Mouse (Mus musculus) lung, postnatal 0 days (tissue): ENCODE measurements at regions not wholly inside any gene's neighbourhood (a gene's known extent, or its start where the extent isn't known, plus 50 kb on each side); places are given as distances from the start of the nearest gene placed in this dataset.

Source experiments
- CTCF ChIP-seq: IDR thresholded peaks from 2 replicates; pipeline ENCODE4 v1.5.1; 2016; ENCODE audit warnings: antibody characterized with exemption, mild to moderate bottlenecking
- EP300 ChIP-seq: IDR thresholded peaks from 2 replicates; pipeline ENCODE4 v1.6.1; 2016; ENCODE audit warnings: antibody characterized with exemption, mild to moderate bottlenecking, control low read depth

DNA sequence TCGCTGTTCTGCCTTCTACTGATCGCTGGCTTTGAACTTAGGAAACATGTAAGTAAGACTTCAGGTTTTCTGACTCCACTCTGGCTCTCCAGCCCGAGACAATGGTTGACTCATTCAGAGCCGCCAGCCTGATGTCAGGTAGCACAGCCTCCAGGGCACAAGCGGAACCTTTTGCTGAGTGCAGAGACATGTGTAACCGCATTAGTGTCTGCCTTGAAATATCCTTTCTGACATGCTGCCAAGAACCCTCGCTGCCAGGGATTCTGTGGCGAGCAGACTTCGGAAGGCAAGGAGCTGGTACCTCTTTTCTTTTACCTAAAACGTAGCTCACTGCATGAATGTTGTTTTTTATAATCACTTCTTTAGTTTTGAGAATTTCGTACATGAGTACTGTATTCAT, 279.1 kb downstream of the Drd1 start:
- TF ChIP-seq CTCF (no peak), EP300 (no peak)
